Mouse (Mus musculus) CH12.LX (cell line): Measurements from ENCODE around the gene Bub1. TPM values are rescaled to one million over a fixed set of nuclear protein-coding genes. Genes with fewer than 3 reads are reported as not detected.

Experiments used
- DNase-seq: peaks from one replicate; pipeline ENCODE4 v3.0.0-alpha.2; 2013; ENCODE audit errors: extremely low read depth
- H3K27ac ChIP-seq: 2 replicates; pipeline ENCODE4 v1.5.1; 2012; ENCODE audit warnings: low read depth, mild to moderate bottlenecking, control low read depth, moderate library complexity; ENCODE audit not compliant: insufficient read depth
- H3K27me3 ChIP-seq: replicated peaks from 2 replicates; pipeline ENCODE3; 2012; ENCODE audit warnings: inconsistent platforms
- H3K36me3 ChIP-seq, 2 experiments: replicated peaks in 1 of 2; 2 replicates each; pipeline versions ENCODE3 to v1.6.1; 2012; ENCODE audit warnings: inconsistent platforms in 1 of 2, low read length in 1 of 2, mild to moderate bottlenecking in 1 of 2, mixed read lengths in 1 of 2, moderate library complexity in 1 of 2; ENCODE audit not compliant: control insufficient read depth in 1 of 2, insufficient read depth in 1 of 2
- H3K4me1 ChIP-seq, 2 experiments: 2 replicates each; pipeline ENCODE4 v1.6.1; 2012; ENCODE audit warnings: inconsistent platforms in 1 of 2, moderate library complexity in 1 of 2; ENCODE audit not compliant: insufficient read depth in 2 of 2, control insufficient read depth in 1 of 2
- H3K4me2 ChIP-seq: 2 replicates; pipeline ENCODE4 v1.6.1; 2012; ENCODE audit warnings: low read depth, mild to moderate bottlenecking, control low read depth; ENCODE audit not compliant: poor library complexity, insufficient read depth, severe bottlenecking
- H3K4me3 ChIP-seq, 3 experiments: fragments of 150-350 bp in 1 of 3; sonication (generic) in 1 of 3; replicated peaks in 1 of 3; 2 replicates each; pipeline versions ENCODE3 to v1.5.1; 2011 to 2012; ENCODE audit warnings: low read depth in 2 of 3, low read length in 2 of 3, mild to moderate bottlenecking in 2 of 3, moderate library complexity in 2 of 3, control low read depth in 1 of 3, improper control_type of control experiment in 1 of 3, inconsistent platforms in 1 of 3, mixed read lengths in 1 of 3; ENCODE audit not compliant: poor library complexity in 1 of 3
- H3K79me2 ChIP-seq: replicated peaks from 2 replicates; pipeline ENCODE4 v1.6.1; 2012; ENCODE audit warnings: mild to moderate bottlenecking, moderate library complexity; ENCODE audit not compliant: control insufficient read depth, poor library complexity, insufficient read depth, severe bottlenecking; ENCODE audit errors: extremely low read depth
- H3K9ac ChIP-seq: 2 replicates; pipeline ENCODE4 v1.6.1; 2012; ENCODE audit warnings: low read depth, mild to moderate bottlenecking, control low read depth, moderate library complexity; ENCODE audit not compliant: insufficient read depth
- H3K9me3 ChIP-seq: replicated peaks from 2 replicates; pipeline ENCODE3; 2012; ENCODE audit warnings: low read length, inconsistent platforms, mixed read lengths
- ELF1 ChIP-seq: IDR thresholded peaks from 2 replicates; pipeline ENCODE4 v1.6.1; 2014; ENCODE audit warnings: low read depth, mild to moderate bottlenecking, inconsistent platforms, low read length, improper control_type of control experiment
- EP300 ChIP-seq: IDR thresholded peaks from 2 replicates; pipeline ENCODE4 v1.6.1; 2011; ENCODE audit warnings: low read length, improper control_type of control experiment
- IRF4 ChIP-seq: IDR thresholded peaks from 2 replicates; pipeline ENCODE4 v1.6.1; 2014; ENCODE audit warnings: low read depth, mild to moderate bottlenecking, inconsistent platforms, low read length, improper control_type of control experiment
- MAX ChIP-seq: IDR thresholded peaks from 2 replicates; pipeline ENCODE4 v1.6.1; 2011; ENCODE audit warnings: low read length, improper control_type of control experiment
- MEF2A ChIP-seq: IDR thresholded peaks from 2 replicates; pipeline ENCODE4 v1.6.1; 2014; ENCODE audit warnings: low read depth, mild to moderate bottlenecking, inconsistent platforms, low read length, improper control_type of control experiment, borderline replicate concordance
- MXI1 ChIP-seq: IDR thresholded peaks from 2 replicates; pipeline ENCODE4 v1.6.1; 2011; ENCODE audit warnings: mild to moderate bottlenecking, low read depth, low read length, improper control_type of control experiment
- MYC ChIP-seq: IDR thresholded peaks from 2 replicates; pipeline ENCODE4 v1.6.1; 2011; ENCODE audit warnings: low read depth, mild to moderate bottlenecking, improper control_type of control experiment, low read length
- PAX5 ChIP-seq: IDR thresholded peaks from 2 replicates; pipeline ENCODE4 v1.6.1; 2012; ENCODE audit warnings: low read length, inconsistent platforms, mixed read lengths
- POLR2A ChIP-seq: IDR thresholded peaks from 2 replicates; pipeline ENCODE4 v1.6.1; 2011; ENCODE audit warnings: low read depth, mild to moderate bottlenecking, improper control_type of control experiment, low read length
- POLR2AphosphoS2 ChIP-seq: IDR thresholded peaks from 2 replicates; pipeline ENCODE4 v1.6.1; 2011; ENCODE audit warnings: low read depth, low read length, improper control_type of control experiment
- RAD21 ChIP-seq: IDR thresholded peaks from 2 replicates; pipeline ENCODE4 v1.6.1; 2011; ENCODE audit warnings: low read depth, mild to moderate bottlenecking, low read length, improper control_type of control experiment, moderate library complexity
- TCF12 ChIP-seq: IDR thresholded peaks from 2 replicates; pipeline ENCODE4 v1.6.1; 2014; ENCODE audit warnings: low read depth, mild to moderate bottlenecking, inconsistent platforms, low read length, improper control_type of control experiment
- USF1 ChIP-seq: IDR thresholded peaks from 2 replicates; pipeline ENCODE4 v1.6.1; 2014; ENCODE audit warnings: low read depth, mild to moderate bottlenecking, inconsistent platforms, low read length, improper control_type of control experiment
- dilution Hi-C: fragments of 300-500 bp; cut with MboI; formaldehyde crosslinking; loops from 2 replicates; pipeline ENCODE4 v1.14.3; 2020; ENCODE audit warnings: low sequenced_read_pairs; ENCODE audit not compliant: extremely low pct_unique_long_range_greater_than_20kb, extremely low pct_ligation_motif_present
- in situ Hi-C: fragments of 300-500 bp; cut with MboI; formaldehyde crosslinking; loops from 3 replicates; pipeline ENCODE4 v1.14.3; 2019; ENCODE audit warnings: low sequenced_read_pairs, low pct_ligation_motif_present, low pct_unique_long_range_greater_than_20kb, mixed read lengths
- polyA plus RNA-seq: library from polyadenylated mRNA; unstranded; fragments of >175 nt; gene quantifications from 2 replicates; pipeline ENCODE4 v1.2.1, GENCODE M21; 2012; ENCODE audit warnings: low read depth; ENCODE audit not compliant: insufficient read length
- total RNA-seq, 2 experiments: library from RNA; depleted of rRNA; stranded (reverse); fragments of 300-350 nt in 1 of 2; fragments of >200 nt in 1 of 2; gene quantifications; 2 replicates each; pipeline ENCODE4 v1.2.3; 2012 to 2014

The Bub1 gene
- total and polyA plus RNA-seq, 3 experiments: 47.0 to 131 (median 66.2) TPM

DNA sequence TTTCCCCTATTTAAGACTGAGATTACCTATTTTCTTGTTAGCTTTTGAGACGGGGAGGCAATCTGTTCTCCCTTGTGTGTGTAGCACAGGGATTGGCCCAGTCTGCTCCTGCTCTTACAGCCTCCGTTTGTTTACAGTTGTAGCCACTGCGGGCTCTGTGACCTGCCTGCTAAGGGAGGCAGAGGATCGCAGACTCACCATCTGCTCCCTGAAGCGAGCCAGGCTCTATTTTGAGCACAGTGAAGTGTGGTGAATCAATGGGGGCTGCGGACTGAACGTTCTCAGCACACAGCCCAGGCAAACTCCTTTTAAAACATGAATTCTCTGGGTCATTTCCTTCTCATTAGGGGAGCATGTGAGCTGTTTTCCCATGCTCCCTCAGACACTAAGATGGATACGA, 74.5 kb downstream of the Bub1 start:
- H3K9ac ChIP-seq: no peak overlapping the region
- no peak for DNase-seq
- in situ Hi-C loops (no loop called here), dilution Hi-C loops (no loop called here)
- no peaks in the 10 kb centered on the region for H3K27me3 ChIP-seq
- no peaks in the 10 kb centered on the region for H3K79me2 ChIP-seq
- H3K4me3 ChIP-seq: no peak overlapping the region
- no peak overlapping the region for H3K27ac ChIP-seq
- H3K4me2 ChIP-seq: no peak overlapping the region
- peaks cover 0 to 8% of the 10 kb centered on the region in 2 experiments for H3K36me3 ChIP-seq
- H3K9me3 ChIP-seq: no peaks in the 10 kb centered on the region
- H3K4me1 ChIP-seq: peaks cover 2 to 13% of the 10 kb centered on the region in 2 experiments; a peak in 3 of 4 replicates
- TF ChIP-seq ELF1: no peak
- no peak for TF ChIP-seq PAX5
- no peak for TF ChIP-seq POLR2A
- TF ChIP-seq MAX: no peak
- TF ChIP-seq USF1: no peak
- TF ChIP-seq MEF2A: no peak

DNA sequence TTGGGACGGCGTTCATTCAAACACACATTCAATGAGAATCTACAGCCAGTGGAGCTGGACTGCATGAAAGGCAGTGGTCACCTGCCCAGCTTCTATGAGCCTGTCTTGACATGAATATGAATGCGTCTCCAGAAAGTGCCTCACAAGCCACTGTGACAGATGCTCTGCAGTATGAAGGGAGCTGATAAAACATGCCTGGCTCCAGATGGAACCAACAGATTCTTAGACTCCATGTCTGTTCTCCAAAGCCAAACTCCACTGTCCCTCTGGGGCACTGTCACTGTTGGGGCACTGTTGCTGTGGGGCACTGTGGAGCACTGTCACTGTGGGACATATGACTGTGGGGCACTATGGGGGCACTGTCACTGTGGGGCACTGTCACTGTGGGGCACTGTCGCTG, 77.6 kb downstream of the Bub1 start:
- H3K4me3 ChIP-seq: no peak overlapping the region
- H3K27me3 ChIP-seq: no peaks in the 10 kb centered on the region
- H3K9me3 ChIP-seq: no peaks in the 10 kb centered on the region
- in situ Hi-C loops: no loop called here
- dilution Hi-C loops: no loop called here
- H3K79me2 ChIP-seq: no peaks in the 10 kb centered on the region
- H3K4me1 ChIP-seq: peaks cover 2 to 24% of the 10 kb centered on the region in 2 experiments; a peak in 3 of 4 replicates
- H3K36me3 ChIP-seq: peaks cover 0 to 2% of the 10 kb centered on the region in 2 experiments
- no peak overlapping the region for H3K27ac ChIP-seq
- H3K9ac ChIP-seq: no peak overlapping the region
- H3K4me2 ChIP-seq: no peak overlapping the region
- DNase-seq: no peak
- TF ChIP-seq TCF12 (no peak), POLR2A (no peak), MXI1 (no peak), MYC (no peak), RAD21 (no peak), POLR2AphosphoS2 (no peak), IRF4 (no peak)

DNA sequence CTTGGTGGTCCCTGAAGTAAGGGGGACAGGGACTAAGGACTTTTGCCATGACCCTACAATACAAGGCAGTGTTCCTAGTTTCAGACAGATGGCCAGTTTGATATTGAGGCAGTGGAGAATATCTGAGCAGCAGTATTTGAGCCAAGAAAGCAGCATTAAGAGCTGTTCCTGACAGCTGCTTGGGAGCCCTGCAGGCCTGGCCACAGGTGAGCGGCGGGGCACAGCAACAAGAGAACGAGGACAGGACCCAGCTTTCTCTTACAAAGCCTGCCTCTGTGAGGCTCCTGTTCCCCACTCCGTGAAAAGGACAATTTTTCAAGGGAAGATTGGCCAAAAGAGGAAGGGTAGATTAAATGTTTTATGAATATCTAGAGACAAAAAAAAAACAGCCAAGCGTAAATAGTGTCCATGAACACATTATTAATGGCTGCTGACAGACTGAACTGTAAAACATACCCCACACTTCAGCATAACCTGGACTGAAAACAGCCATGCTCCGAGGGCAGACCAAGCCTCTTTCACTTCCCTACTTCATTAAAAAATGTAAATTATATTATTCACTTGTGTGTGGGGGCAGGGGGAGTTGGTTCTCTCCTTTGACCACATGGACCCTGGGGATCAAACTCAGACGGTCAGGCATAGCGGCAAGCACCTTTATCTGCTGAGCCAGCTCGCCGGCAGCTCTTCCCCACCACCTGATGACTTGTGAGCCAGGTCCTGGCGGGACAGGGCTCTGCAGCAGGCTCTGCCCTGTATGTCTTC, 79.6 kb downstream of the Bub1 start:
- in situ Hi-C loops: no loop called here
- Histone ChIP-seq H3K4me3 (no peak overlapping the region), H3K9me3 (no peaks in the 10 kb centered on the region), H3K4me2 (peak overlapping the region; percentile 1; the same call in 1 of the 2 replicates), H3K27ac (no peak overlapping the region), H3K36me3 (peaks cover 0 to 2% of the 10 kb centered on the region in 2 experiments), H3K27me3 (no peaks in the 10 kb centered on the region), H3K4me1 (peaks cover 2 to 18% of the 10 kb centered on the region in 2 experiments; a peak in 3 of 4 replicates), H3K9ac (no peak overlapping the region), H3K79me2 (no peaks in the 10 kb centered on the region)
- dilution Hi-C loops: no loop called here
- DNase-seq: peak; percentile 26
- 0 out of 2 replicates have a peak, but pooled peaks have one; percentile 34 for TF ChIP-seq EP300
- no peak for TF ChIP-seq ELF1

Other genes starting within 250 kb of the Bub1 start
- gene Zfp661, start 244.8 kb downstream of the Bub1 start, total RNA-seq (2012; rRNA removed): 4.1 and 4.7 TPM in 2 replicates
- 5.9 and 6.7 TPM in 2 replicates for gene Zfp661, start 244.8 kb downstream of the Bub1 start, total RNA-seq (2014; rRNA removed)
- 2.5 and 3.2 TPM in 2 replicates for gene Zfp661, start 244.8 kb downstream of the Bub1 start, polyA plus RNA-seq
- gene Mrps5, start 244.6 kb downstream of the Bub1 start, total RNA-seq (2012; rRNA removed): 173 and 188 TPM in 2 replicates
- 144 and 186 TPM in 2 replicates for gene Mrps5, start 244.6 kb downstream of the Bub1 start, total RNA-seq (2014; rRNA removed)
- 210 and 278 TPM in 2 replicates for gene Mrps5, start 244.6 kb downstream of the Bub1 start, polyA plus RNA-seq
- not detected in 2 replicates for gene Mal, start 175.2 kb downstream of the Bub1 start, total RNA-seq (2012; rRNA removed)
- not detected in 2 replicates for gene Mal, start 175.2 kb downstream of the Bub1 start, total RNA-seq (2014; rRNA removed)
- not detected in 2 replicates for gene Mal, start 175.2 kb downstream of the Bub1 start, polyA plus RNA-seq
- not detected in 2 replicates for gene Mall, start 101.9 kb downstream of the Bub1 start, total RNA-seq (2012; rRNA removed)
- gene Mall, start 101.9 kb downstream of the Bub1 start, total RNA-seq (2014; rRNA removed): not detected in 2 replicates
- 0.11 and 0.16 TPM in 2 replicates for gene Mall, start 101.9 kb downstream of the Bub1 start, polyA plus RNA-seq
- 7.5 and 8.2 TPM in 2 replicates for gene Nphp1, start 43.0 kb downstream of the Bub1 start, total RNA-seq (2012; rRNA removed)
- gene Nphp1, start 43.0 kb downstream of the Bub1 start, total RNA-seq (2014; rRNA removed): 4.6 and 6.3 TPM in 2 replicates
- 9.7 and 10.5 TPM in 2 replicates for gene Nphp1, start 43.0 kb downstream of the Bub1 start, polyA plus RNA-seq
- gene Mtln, start 39.4 kb downstream of the Bub1 start, total RNA-seq (2012; rRNA removed): 43.9 and 51.3 TPM in 2 replicates
- 37.2 and 47.2 TPM in 2 replicates for gene Mtln, start 39.4 kb downstream of the Bub1 start, total RNA-seq (2014; rRNA removed)
- 35.4 and 40.7 TPM in 2 replicates for gene Mtln, start 39.4 kb downstream of the Bub1 start, polyA plus RNA-seq
- gene Acoxl, start 7.0 kb upstream of the Bub1 start, total RNA-seq (2012; rRNA removed): 0.25 and 0.29 TPM in 2 replicates
- gene Acoxl, start 7.0 kb upstream of the Bub1 start, total RNA-seq (2014; rRNA removed): 0.15 TPM in 1 of 2 replicates, not detected in the other
- 0.20 and 0.43 TPM in 2 replicates for gene Acoxl, start 7.0 kb upstream of the Bub1 start, polyA plus RNA-seq